Mouse (Mus musculus): ENCODE measurements around the gene Snorc. TPM values are rescaled to one million over a fixed set of nuclear protein-coding genes. Genes with fewer than 3 reads are reported as not detected.
A peak's percentile ranks its signal among the peaks of the same experiment; 100 is the strongest.

Gene Snorc
- polyA plus RNA-seq, 1 experiment from 2014 or later = not detected

DNA sequence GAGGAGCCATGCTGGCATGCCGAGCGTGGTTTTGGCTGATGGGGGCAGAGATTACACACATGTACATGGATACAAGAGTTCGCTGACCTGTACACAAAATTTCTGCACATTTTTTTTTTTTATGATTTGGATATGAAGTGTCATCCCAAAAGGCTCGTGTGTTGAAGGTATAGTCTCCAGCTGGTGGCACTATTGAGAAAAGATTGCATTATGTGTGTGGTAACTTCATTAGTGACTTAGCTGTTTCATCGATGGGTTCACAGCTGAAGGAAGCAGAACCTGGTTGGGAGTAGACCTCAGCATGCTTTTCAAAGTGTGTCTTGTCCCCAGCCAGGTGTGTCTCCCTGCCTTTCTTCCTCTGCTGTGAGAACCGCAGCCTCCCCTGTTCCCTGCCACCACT lies 1.8 kb upstream of the Snorc start:
- Histone ChIP-seq H3K27ac (ENCODE audit: low read depth) (no peak overlapping the region), H3K9me3 (ENCODE audit: control insufficient read depth, low read length) (no peaks in the 10 kb centered on the region), H3K36me3 (ENCODE audit: control insufficient read depth, insufficient read depth, low read length) (no peaks in the 10 kb centered on the region), H3K4me3 (ENCODE audit: low read depth, low read length) (no peak overlapping the region), H3K9ac (ENCODE audit: low read length) (no peak overlapping the region), H3K27me3 (replicated peaks; ENCODE audit: control insufficient read depth, insufficient read depth, low read length) (no peaks in the 10 kb centered on the region), H3K4me2 (ENCODE audit: low read length) (no peak overlapping the region), H3K4me1 (replicated peaks; ENCODE audit: control insufficient read depth, insufficient read depth, low read length) (no peaks in the 10 kb centered on the region)
- DNase-seq (ENCODE audit: low spot score) = no peak
- no peak for ATAC-seq (replicated peaks; ENCODE audit: low FRiP score, low TSS enrichment, low read depth)
- 72% methylated on average over 6 of the region's 6 CpGs for WGBS

- Histone ChIP-seq H3K4me2 (ENCODE audit: low read length) (no peak overlapping the region), H3K27ac (ENCODE audit: low read depth) (no peak overlapping the region), H3K36me3 (ENCODE audit: control insufficient read depth, insufficient read depth, low read length) (no peaks in the 10 kb centered on the region), H3K4me1 (replicated peaks; ENCODE audit: control insufficient read depth, insufficient read depth, low read length) (no peaks in the 10 kb centered on the region), H3K9me3 (ENCODE audit: control insufficient read depth, low read length) (no peaks in the 10 kb centered on the region), H3K9ac (ENCODE audit: low read length) (no peak overlapping the region), H3K27me3 (replicated peaks; ENCODE audit: control insufficient read depth, insufficient read depth, low read length) (peaks cover 24% of the 10 kb centered on the region), H3K4me3 (ENCODE audit: low read depth, low read length) (no peak overlapping the region)
- WGBS = 80% methylated on average over 7 of the region's 7 CpGs
- ATAC-seq (replicated peaks; ENCODE audit: low FRiP score, low TSS enrichment, low read depth) (no peak), DNase-seq (ENCODE audit: low spot score) (no peak)
Measured at GRCm38 (mm10) chr1:87471914-87472313, 1.8 kb downstream of the Snorc start.

GRCm38 (mm10) chr1:87472576-87472975 lies 2.5 kb downstream of the Snorc start:
- ATAC-seq (replicated peaks; ENCODE audit: low FRiP score, low TSS enrichment, low read depth) = no peak
- H3K27ac ChIP-seq (ENCODE audit: low read depth) = no peak overlapping the region
- no peak for DNase-seq (ENCODE audit: low spot score)
- H3K9me3 ChIP-seq (ENCODE audit: control insufficient read depth, low read length) = no peaks in the 10 kb centered on the region
- WGBS = 77% methylated on average over 7 of the region's 7 CpGs
- H3K27me3 ChIP-seq (replicated peaks; ENCODE audit: control insufficient read depth, insufficient read depth, low read length) = peaks cover 24% of the 10 kb centered on the region
- H3K9ac ChIP-seq (ENCODE audit: low read length) = no peak overlapping the region
- no peak overlapping the region for H3K4me3 ChIP-seq (ENCODE audit: low read depth, low read length)
- no peaks in the 10 kb centered on the region for H3K36me3 ChIP-seq (ENCODE audit: control insufficient read depth, insufficient read depth, low read length)
- no peak overlapping the region for H3K4me2 ChIP-seq (ENCODE audit: low read length)
- no peaks in the 10 kb centered on the region for H3K4me1 ChIP-seq (replicated peaks; ENCODE audit: control insufficient read depth, insufficient read depth, low read length)

- DNase-seq (ENCODE audit: low spot score) = no peak
- H3K9me3 ChIP-seq (ENCODE audit: control insufficient read depth, low read length) = no peaks in the 10 kb centered on the region
- H3K4me1 ChIP-seq (replicated peaks; ENCODE audit: control insufficient read depth, insufficient read depth, low read length) = no peaks in the 10 kb centered on the region
- 0 out of 2 replicates have a peak, but pooled peaks have one; percentile 52 for ATAC-seq (replicated peaks; ENCODE audit: low FRiP score, low TSS enrichment, low read depth)
- peak overlapping the region; percentile 24 for H3K4me3 ChIP-seq (ENCODE audit: low read depth, low read length)
- no peak overlapping the region for H3K27ac ChIP-seq (ENCODE audit: low read depth)
- H3K36me3 ChIP-seq (ENCODE audit: control insufficient read depth, insufficient read depth, low read length) = no peaks in the 10 kb centered on the region
- WGBS = 4% methylated on average over 42 of the region's 42 CpGs
- peaks cover 24% of the 10 kb centered on the region for H3K27me3 ChIP-seq (replicated peaks; ENCODE audit: control insufficient read depth, insufficient read depth, low read length)
- no peak overlapping the region for H3K9ac ChIP-seq (ENCODE audit: low read length)
- H3K4me2 ChIP-seq (ENCODE audit: low read length) = peak overlapping the region; percentile 53
Measured at GRCm38 (mm10) chr1:87475076-87475895, 5.2 kb downstream of the Snorc start.

DNA sequence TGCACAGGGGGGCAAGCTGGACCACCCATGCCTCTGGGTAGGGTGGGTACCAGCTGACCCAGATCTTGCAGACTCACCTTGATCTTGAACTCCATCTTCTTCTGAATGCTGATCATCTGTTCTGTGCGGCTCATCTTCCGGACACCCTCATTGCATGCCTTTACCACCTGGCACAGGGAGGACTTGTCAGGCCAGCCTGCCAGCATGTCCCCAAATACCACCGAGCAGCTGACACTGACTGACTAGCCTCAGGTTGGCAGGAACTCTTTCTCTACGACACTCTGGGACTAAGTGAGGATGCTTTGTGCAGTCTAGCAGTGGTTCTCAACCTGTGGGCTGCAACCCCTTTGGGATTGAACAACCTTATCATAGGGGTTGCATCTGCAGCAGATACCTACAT lies 12.5 kb downstream of the Snorc start:
- ATAC-seq (replicated peaks; ENCODE audit: low FRiP score, low TSS enrichment, low read depth) = no peak
- 85% methylated on average over 4 of the region's 4 CpGs for WGBS

DNA sequence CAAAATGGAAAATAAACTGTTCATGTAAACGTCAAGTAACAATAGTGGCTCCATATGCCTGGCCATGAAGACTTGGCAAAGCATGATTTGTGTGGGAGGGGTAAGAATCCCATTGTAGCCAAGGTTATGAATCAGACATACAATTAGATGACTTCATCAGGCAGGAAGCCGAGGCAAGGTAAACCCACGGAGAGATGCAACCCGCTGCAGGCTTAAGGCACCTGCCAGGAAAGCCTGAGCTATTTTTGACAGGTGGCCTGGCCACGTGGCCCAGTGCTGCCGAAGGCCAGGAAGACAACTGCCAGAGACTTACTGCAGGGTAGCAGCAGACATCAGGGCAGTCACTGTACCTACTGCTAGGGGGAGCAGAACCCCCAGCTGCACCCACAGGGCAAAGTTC lies 16.3 kb downstream of the Snorc start:
- Histone ChIP-seq H3K4me3 (ENCODE audit: low read depth, low read length) (no peak overlapping the region), H3K9me3 (ENCODE audit: control insufficient read depth, low read length) (no peaks in the 10 kb centered on the region), H3K27ac (ENCODE audit: low read depth) (no peak overlapping the region), H3K27me3 (replicated peaks; ENCODE audit: control insufficient read depth, insufficient read depth, low read length) (no peaks in the 10 kb centered on the region), H3K4me2 (ENCODE audit: low read length) (no peak overlapping the region), H3K36me3 (ENCODE audit: control insufficient read depth, insufficient read depth, low read length) (no peaks in the 10 kb centered on the region), H3K4me1 (replicated peaks; ENCODE audit: control insufficient read depth, insufficient read depth, low read length) (no peaks in the 10 kb centered on the region), H3K9ac (ENCODE audit: low read length) (no peak overlapping the region)
- WGBS = 53% methylated on average over 6 of the region's 6 CpGs
- no peak for ATAC-seq (replicated peaks; ENCODE audit: low FRiP score, low TSS enrichment, low read depth)
- no peak for DNase-seq (ENCODE audit: low spot score)

More for the DNA sequence above, 12.5 kb downstream of the Snorc start:
- H3K27me3 ChIP-seq (replicated peaks; ENCODE audit: control insufficient read depth, insufficient read depth, low read length) = no peaks in the 10 kb centered on the region
- no peak overlapping the region for H3K9ac ChIP-seq (ENCODE audit: low read length)
- no peak overlapping the region for H3K27ac ChIP-seq (ENCODE audit: low read depth)
- no peaks in the 10 kb centered on the region for H3K9me3 ChIP-seq (ENCODE audit: control insufficient read depth, low read length)
- no peak overlapping the region for H3K4me3 ChIP-seq (ENCODE audit: low read depth, low read length)
- no peak overlapping the region for H3K4me2 ChIP-seq (ENCODE audit: low read length)
- DNase-seq (ENCODE audit: low spot score) = no peak
- no peaks in the 10 kb centered on the region for H3K4me1 ChIP-seq (replicated peaks; ENCODE audit: control insufficient read depth, insufficient read depth, low read length)
- no peaks in the 10 kb centered on the region for H3K36me3 ChIP-seq (ENCODE audit: control insufficient read depth, insufficient read depth, low read length)

DNA sequence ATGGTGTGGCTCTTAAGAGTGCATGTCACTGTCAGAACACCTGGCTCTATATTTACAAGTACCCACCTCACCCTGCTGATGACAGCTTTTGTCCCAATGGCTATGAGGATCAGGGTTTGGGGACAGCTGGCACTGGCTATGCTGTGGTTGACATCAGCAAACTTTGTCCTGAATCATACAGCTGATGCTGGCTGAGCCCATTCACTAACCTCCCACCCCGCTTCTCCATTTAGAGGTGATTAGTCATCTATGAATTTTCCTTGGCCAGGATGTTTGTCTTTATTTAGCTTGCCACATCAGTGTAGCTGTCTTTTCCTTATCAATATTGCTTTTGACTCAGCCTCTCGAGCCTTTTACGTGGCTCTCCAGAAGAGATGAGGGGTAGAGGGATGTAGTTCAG lies 22.2 kb downstream of the Snorc start:
- no peak overlapping the region for H3K4me3 ChIP-seq (ENCODE audit: low read depth, low read length)
- H3K9me3 ChIP-seq (ENCODE audit: control insufficient read depth, low read length) = no peaks in the 10 kb centered on the region
- WGBS = 82% methylated on average over 3 of the region's 3 CpGs
- H3K9ac ChIP-seq (ENCODE audit: low read length) = no peak overlapping the region
- no peaks in the 10 kb centered on the region for H3K4me1 ChIP-seq (replicated peaks; ENCODE audit: control insufficient read depth, insufficient read depth, low read length)
- ATAC-seq (replicated peaks; ENCODE audit: low FRiP score, low TSS enrichment, low read depth) (no peak), DNase-seq (ENCODE audit: low spot score) (no peak)
- H3K36me3 ChIP-seq (ENCODE audit: control insufficient read depth, insufficient read depth, low read length) = no peaks in the 10 kb centered on the region
- H3K27me3 ChIP-seq (replicated peaks; ENCODE audit: control insufficient read depth, insufficient read depth, low read length) = no peaks in the 10 kb centered on the region
- H3K4me2 ChIP-seq (ENCODE audit: low read length) = no peak overlapping the region
- no peak overlapping the region for H3K27ac ChIP-seq (ENCODE audit: low read depth)

- Histone ChIP-seq H3K4me2 (ENCODE audit: low read length) (no peak overlapping the region), H3K9ac (ENCODE audit: low read length) (no peak overlapping the region), H3K4me3 (ENCODE audit: low read depth, low read length) (no peak overlapping the region), H3K27ac (ENCODE audit: low read depth) (no peak overlapping the region), H3K9me3 (ENCODE audit: control insufficient read depth, low read length) (no peaks in the 10 kb centered on the region), H3K27me3 (replicated peaks; ENCODE audit: control insufficient read depth, insufficient read depth, low read length) (no peaks in the 10 kb centered on the region), H3K4me1 (replicated peaks; ENCODE audit: control insufficient read depth, insufficient read depth, low read length) (no peaks in the 10 kb centered on the region), H3K36me3 (ENCODE audit: control insufficient read depth, insufficient read depth, low read length) (no peaks in the 10 kb centered on the region)
- 69% methylated on average over 4 of the region's 4 CpGs for WGBS
- DNase-seq (ENCODE audit: low spot score) (no peak), ATAC-seq (replicated peaks; ENCODE audit: low FRiP score, low TSS enrichment, low read depth) (no peak)
Measured at GRCm38 (mm10) chr1:87493542-87493941, 23.5 kb downstream of the Snorc start.

DNA sequence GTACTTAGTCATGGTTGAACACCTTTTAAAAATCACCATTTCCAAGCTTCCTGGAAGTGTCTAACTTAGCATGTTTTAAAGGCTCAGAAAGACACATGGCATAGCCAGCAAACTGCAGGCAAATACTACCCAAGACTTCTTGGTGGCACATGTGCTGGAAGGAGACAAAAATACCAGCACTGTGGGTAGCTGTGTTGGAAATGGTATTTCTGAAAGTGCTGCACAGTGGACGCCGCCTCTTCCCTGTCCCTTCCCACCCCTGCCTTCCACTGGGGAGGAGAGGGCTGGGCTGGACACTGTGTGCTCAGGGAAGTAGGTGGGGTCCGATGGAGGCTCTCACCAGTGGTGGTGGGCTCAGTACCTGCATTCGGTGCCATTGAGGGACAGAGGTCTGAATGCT lies 35.5 kb downstream of the Snorc start:
- Histone ChIP-seq H3K4me2 (ENCODE audit: low read length) (no peak overlapping the region), H3K27me3 (replicated peaks; ENCODE audit: control insufficient read depth, insufficient read depth, low read length) (peaks cover 32% of the 10 kb centered on the region), H3K27ac (ENCODE audit: low read depth) (no peak overlapping the region), H3K4me3 (ENCODE audit: low read depth, low read length) (no peak overlapping the region), H3K4me1 (replicated peaks; ENCODE audit: control insufficient read depth, insufficient read depth, low read length) (peaks cover 8% of the 10 kb centered on the region), H3K36me3 (ENCODE audit: control insufficient read depth, insufficient read depth, low read length) (no peaks in the 10 kb centered on the region), H3K9me3 (ENCODE audit: control insufficient read depth, low read length) (no peaks in the 10 kb centered on the region), H3K9ac (ENCODE audit: low read length) (no peak overlapping the region)
- WGBS = 88% methylated on average over 4 of the region's 4 CpGs
- ATAC-seq (replicated peaks; ENCODE audit: low FRiP score, low TSS enrichment, low read depth) (no peak), DNase-seq (ENCODE audit: low spot score) (no peak)

All from intestine, embryonic 14.5 days (tissue).